Mouse (Mus musculus): ENCODE data around the gene Nxpe3.
"Not testable (repeated sequence)": the region's sequence is repeated elsewhere in the genome, so short reads cannot be mapped to it uniquely, and the experiment has no call there.

The Nxpe3 gene

GRCm38 (mm10) chr16:55890346-55891136, 4.5 kb downstream of the Nxpe3 start:
- DNase-seq (ENCODE audit: extremely low read depth, low read depth, low spot score), result no peak

- no peak for DNase-seq (ENCODE audit: extremely low read depth, low read depth, low spot score)
These were observed 5.6 kb downstream of the Nxpe3 start for GRCm38 (mm10) chr16:55889451-55889850.

DNA sequence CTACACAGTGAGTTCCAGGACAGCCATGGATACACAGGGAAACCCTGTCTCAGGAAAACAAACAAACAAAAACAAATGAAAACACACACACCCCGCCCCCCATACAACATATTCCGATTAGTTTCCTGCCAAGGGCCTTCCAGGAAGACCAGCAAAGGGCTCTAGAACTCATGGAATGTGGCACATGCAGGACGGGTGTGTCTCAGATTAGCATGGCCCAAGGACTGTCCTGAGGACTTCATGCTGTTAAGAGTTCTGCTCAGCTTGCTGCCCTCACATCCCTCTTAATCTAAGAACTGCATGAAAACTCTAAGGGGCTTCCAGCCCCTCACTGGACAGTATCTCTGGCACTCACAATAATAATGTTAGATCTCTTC, 6.5 kb downstream of the Nxpe3 start:
- DNase-seq (ENCODE audit: extremely low read depth, low read depth, low spot score), result no peak

DNA sequence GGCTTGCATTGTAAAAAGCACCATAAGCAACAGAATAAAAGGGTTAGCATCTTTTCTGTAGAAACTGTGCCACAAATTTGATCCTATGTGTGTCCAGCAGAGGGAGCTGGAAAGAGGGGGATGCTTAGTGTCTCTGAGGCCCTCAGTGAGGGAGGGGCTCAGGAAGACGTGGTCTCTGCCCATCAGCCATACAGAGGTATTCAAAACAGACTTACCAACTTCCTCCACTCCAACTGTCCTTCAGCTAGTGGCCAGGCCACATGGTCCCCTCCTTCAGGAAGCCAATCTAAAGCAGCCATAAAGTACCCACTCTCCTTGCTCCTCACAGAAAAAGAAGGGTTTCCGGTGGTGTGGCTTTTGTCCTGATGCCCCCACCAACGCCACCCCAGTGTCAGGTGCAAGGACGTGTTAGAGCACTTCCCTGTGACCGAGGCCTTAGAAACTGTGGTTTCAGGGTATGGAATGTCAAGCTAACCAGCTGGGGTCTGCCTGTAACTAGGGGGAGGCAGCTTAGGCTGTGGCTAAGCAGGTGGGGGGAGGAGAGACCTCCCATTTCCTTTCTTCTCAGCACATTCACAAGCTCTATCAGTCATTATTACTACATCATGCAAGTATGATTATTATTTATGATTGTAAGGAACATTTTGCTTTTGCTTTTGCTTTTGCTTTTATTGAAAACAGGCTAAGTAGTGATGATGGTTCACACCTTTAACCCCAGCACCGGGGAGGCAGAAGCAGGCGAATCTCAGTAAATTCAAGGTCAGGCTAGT, 7.1 kb downstream of the Nxpe3 start:
- DNase-seq (ENCODE audit: extremely low read depth, low read depth, low spot score), result no peak

GRCm38 (mm10) chr16:55884246-55884645, 10.8 kb downstream of the Nxpe3 start:
- DNase-seq (ENCODE audit: extremely low read depth, low read depth, low spot score), result no peak

DNA sequence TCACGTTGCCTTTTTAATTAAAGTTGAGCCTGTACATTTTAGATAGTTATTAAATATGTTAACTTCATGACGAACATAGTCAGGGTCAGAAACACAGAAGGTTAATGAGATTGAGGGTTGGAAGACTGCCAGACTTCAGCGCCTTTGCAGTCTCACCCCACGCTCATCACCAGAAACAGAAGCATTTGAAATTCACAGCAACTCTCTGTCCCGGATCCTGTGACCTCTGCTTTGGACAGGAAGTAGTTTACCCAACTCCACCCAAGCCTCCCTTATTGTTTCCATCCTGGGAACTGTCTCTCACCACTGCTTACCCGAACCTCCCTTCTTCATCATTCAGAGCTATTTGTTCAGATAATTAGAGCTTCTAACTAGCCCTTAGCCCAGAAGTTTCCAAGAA, 19.1 kb downstream of the Nxpe3 start:
- no peak for DNase-seq (ENCODE audit: extremely low read depth, low read depth, low spot score)

- DNase-seq (ENCODE audit: extremely low read depth, low read depth, low spot score), result no peak
These were observed 31.3 kb downstream of the Nxpe3 start for GRCm38 (mm10) chr16:55863832-55864231.

DNA sequence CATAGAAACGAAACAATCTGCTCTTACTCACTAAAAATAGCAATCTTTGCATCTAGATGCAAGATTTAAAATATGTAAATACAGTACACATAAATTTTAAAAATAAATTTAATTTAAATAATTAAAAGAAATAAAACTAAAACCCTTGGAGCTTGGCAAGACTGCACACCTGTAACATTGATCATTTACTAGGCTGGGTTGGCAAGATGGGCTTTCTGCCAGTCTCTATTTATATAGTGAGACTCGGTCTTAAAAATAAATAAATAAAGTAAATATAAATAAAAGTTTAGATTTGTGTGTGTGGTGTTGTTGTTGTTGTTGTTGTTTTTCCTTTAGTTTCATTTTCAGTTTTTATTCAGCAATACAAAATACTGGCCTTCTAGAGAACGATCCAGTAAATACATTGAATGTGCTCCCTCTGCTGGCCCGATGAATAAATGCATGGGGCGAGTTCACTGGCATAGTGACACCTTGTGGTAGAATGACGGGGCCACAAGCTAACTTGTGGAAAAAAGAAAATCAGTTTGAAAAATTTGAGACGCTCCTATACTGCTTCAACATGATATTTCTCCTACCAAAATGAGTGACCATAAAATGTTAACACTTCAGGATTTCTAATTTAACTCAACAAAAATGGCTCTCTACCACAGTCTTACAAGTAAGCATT, 31.8 kb downstream of the Nxpe3 start:
- DNase-seq (ENCODE audit: extremely low read depth, low read depth, low spot score), result no peak

DNA sequence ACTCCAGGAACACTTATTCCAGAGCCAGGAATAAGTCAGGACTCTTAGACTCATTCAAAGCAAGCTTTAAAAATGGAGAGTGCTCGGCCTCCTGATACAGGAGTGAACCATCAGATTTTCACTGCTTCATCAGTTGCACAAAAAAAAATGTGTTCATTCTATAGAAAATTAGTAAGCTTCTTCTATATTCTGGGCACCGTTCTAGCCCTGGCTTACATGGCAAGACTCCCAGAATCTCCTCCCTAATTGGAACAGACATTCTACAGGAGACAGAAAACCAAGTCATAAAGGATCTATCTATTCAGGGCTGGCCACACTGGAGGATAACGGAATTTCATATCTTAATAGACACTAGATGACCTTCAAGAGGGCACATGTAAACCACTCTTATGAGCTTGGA, 34.0 kb downstream of the Nxpe3 start:
- no peak for DNase-seq (ENCODE audit: extremely low read depth, low read depth, low spot score)

DNA sequence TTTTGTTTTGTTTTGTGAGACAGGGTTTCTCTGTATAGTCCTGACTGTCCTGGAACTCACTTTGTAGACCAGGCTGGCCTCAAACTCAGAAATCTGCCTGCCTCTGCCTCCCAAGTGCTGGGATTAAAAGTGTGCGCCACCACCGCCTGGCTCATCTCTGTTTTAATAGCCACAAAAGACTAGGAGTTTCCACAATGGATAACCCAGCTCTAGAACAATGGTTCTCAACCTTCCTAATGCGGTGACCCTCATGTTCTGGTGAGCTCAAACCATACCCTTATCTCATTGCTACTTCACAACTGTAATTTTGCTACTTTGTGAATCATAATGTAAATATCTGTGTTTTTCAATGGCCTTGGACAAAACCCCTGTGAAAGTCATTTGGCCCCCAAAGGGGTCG, 35.7 kb downstream of the Nxpe3 start:
- DNase-seq (ENCODE audit: extremely low read depth, low read depth, low spot score), result not testable (repeated sequence)

- no peak for DNase-seq (ENCODE audit: extremely low read depth, low read depth, low spot score)
These were observed 36.6 kb downstream of the Nxpe3 start for GRCm38 (mm10) chr16:55858465-55858864.

DNA sequence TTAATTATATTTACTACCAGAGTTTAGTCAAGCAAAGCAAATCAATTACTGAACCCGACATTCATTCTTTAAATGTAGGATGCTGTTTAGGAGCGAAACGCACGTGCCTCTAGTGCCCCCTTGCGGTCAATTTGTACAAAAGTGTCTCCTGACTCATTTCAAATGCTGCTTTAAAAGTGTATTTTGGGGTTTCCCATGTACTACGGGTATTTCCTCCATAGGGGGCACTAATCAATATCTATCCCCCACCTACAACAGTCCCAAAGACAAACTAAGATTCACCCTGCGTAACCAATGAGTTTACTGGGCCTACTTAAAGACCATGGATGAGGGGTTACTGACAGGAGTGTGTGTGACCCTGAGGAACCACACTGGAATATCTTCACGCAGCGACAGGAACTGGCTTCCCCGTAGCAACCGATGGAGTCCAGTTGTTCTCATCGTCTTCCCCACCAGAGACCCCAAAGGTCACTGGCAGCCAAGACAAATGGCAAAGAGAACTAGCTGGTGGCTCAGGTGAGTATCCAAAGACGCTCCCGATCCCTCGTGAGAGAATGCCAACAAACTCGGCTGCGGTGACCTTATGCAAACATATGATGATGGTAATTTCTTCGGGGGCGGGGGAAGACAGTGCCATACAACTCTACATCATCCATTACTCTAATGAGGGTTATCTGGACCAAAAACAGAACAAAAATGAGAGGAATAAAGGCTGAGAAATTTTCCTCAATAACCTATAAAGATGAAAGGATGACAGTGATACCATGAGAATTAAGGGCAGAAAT, 42.0 kb downstream of the Nxpe3 start:
- DNase-seq (ENCODE audit: extremely low read depth, low read depth, low spot score), result no peak

DNA sequence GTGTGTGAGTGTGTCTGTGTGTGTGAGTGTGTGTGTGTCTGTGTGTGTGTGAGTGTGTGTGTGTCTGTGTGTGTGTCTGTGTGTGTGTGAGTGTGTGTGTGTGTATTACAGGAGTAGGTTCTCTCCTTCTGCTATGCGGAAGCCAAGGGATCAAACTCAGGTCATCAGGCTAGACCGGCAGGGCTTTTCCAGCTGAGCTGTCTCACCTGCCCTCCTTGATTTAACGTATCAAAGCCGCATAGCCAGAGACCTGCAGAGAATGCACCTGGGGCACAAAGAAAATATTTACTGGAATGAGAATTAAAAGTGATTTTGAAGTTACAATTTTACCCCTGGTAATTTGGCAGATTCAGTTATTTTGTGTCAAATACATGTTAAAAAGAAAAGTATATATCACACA, 42.6 kb downstream of the Nxpe3 start:
- DNase-seq (ENCODE audit: extremely low read depth, low read depth, low spot score), result no peak

- DNase-seq (ENCODE audit: extremely low read depth, low read depth, low spot score), result no peak
These were observed 44.6 kb downstream of the Nxpe3 start for GRCm38 (mm10) chr16:55850485-55850884.

- no peak for DNase-seq (ENCODE audit: extremely low read depth, low read depth, low spot score)
These were observed 47.4 kb downstream of the Nxpe3 start for GRCm38 (mm10) chr16:55847679-55848078.

GRCm38 (mm10) chr16:55844847-55845246, 50.2 kb downstream of the Nxpe3 start:
- no peak for DNase-seq (ENCODE audit: extremely low read depth, low read depth, low spot score)

GRCm38 (mm10) chr16:55843919-55844318, 51.2 kb downstream of the Nxpe3 start:
- DNase-seq (ENCODE audit: extremely low read depth, low read depth, low spot score), result no peak

- no peak for DNase-seq (ENCODE audit: extremely low read depth, low read depth, low spot score)
These were observed 52.0 kb downstream of the Nxpe3 start for GRCm38 (mm10) chr16:55843134-55843533.

DNA sequence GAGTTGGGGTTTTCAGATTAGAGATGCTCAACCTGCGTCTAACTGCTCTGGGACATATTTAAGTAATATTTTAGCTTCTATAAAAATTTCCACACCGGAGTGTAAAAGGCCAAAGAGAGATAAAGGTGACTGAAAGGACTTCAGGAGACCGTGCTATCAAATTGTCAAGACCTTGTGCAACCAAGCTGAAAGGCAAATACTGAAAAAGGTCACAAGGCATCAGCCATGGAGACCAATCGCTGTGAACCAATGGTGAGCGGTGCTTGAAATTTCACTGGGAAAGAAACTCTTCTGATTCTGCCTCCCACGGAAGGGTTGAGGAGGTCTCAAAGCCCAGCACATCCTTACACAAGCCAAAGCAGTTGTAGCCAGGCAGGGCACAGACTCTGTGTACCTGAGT, 53.6 kb downstream of the Nxpe3 start:
- DNase-seq (ENCODE audit: extremely low read depth, low read depth, low spot score), result no peak

- no peak for DNase-seq (ENCODE audit: extremely low read depth, low read depth, low spot score)
These were observed 56.3 kb downstream of the Nxpe3 start, which contains the start of gene Nfkbiz for GRCm38 (mm10) chr16:55838510-55839474. Gene Nfkbiz, minus strand, starts transcription at chr16:55838899.
